Mouse (Mus musculus): ENCODE data around the gene Wwox. TPM values are rescaled to one million over a fixed set of nuclear protein-coding genes. Genes with fewer than 3 reads are reported as not detected.

Gene Wwox
- polyA plus RNA-seq, 1 experiment from 2014 or later = 10.3 TPM

GRCm38 (mm10) chr8:115302484-115302883 is 863.0 kb downstream of the Wwox start:
- H3K27me3 ChIP-seq (ENCODE audit: control insufficient read depth, insufficient read depth, low read length) = no peaks in the 10 kb centered on the region
- no peak overlapping the region for H3K9ac ChIP-seq (ENCODE audit: low read depth, low read length)
- H3K36me3 ChIP-seq (ENCODE audit: control insufficient read depth, insufficient read depth, low read length) = no peaks in the 10 kb centered on the region
- no peaks in the 10 kb centered on the region for H3K9me3 ChIP-seq (replicated peaks; ENCODE audit: control insufficient read depth, low read length)
- no peak overlapping the region for H3K4me3 ChIP-seq (ENCODE audit: low read depth, low read length)
- H3K4me1 ChIP-seq (ENCODE audit: control insufficient read depth, insufficient read depth, low read length) = 0 out of 2 replicates have a peak, but pooled peaks cover 2% of the 10 kb centered on the region
- H3K27ac ChIP-seq (ENCODE audit: low read depth, low read length) = no peak overlapping the region
- 66% methylated on average over 7 of the region's 7 CpGs for WGBS (ENCODE audit: insufficient replicate concordance)
- no peak overlapping the region for H3K4me2 ChIP-seq
- no peak for ATAC-seq (replicated peaks; ENCODE audit: insufficient number of reproducible peaks, low FRiP score, low TSS enrichment)

- no peak for ATAC-seq (replicated peaks; ENCODE audit: insufficient number of reproducible peaks, low FRiP score, low TSS enrichment)
- H3K27ac ChIP-seq (ENCODE audit: low read depth, low read length) = no peak overlapping the region; the same call in 1 of the 2 replicates
- H3K36me3 ChIP-seq (ENCODE audit: control insufficient read depth, insufficient read depth, low read length) = no peaks in the 10 kb centered on the region
- H3K27me3 ChIP-seq (ENCODE audit: control insufficient read depth, insufficient read depth, low read length) = no peaks in the 10 kb centered on the region
- no peak overlapping the region for H3K4me2 ChIP-seq
- no peak overlapping the region for H3K4me3 ChIP-seq (ENCODE audit: low read depth, low read length)
- H3K9me3 ChIP-seq (replicated peaks; ENCODE audit: control insufficient read depth, low read length) = no peaks in the 10 kb centered on the region
- H3K4me1 ChIP-seq (ENCODE audit: control insufficient read depth, insufficient read depth, low read length) = 0 out of 2 replicates have a peak, but pooled peaks cover 4% of the 10 kb centered on the region
- H3K9ac ChIP-seq (ENCODE audit: low read depth, low read length) = no peak overlapping the region
- WGBS (ENCODE audit: insufficient replicate concordance) = 41% methylated on average over 4 of the region's 4 CpGs
Measured at GRCm38 (mm10) chr8:115307412-115307811, 868.0 kb downstream of the Wwox start.

- 86% methylated on average over 6 of the region's 6 CpGs for WGBS (ENCODE audit: insufficient replicate concordance)
- H3K4me1 ChIP-seq (ENCODE audit: control insufficient read depth, insufficient read depth, low read length) = 0 out of 2 replicates have a peak, but pooled peaks cover 4% of the 10 kb centered on the region
- no peaks in the 10 kb centered on the region for H3K9me3 ChIP-seq (replicated peaks; ENCODE audit: control insufficient read depth, low read length)
- no peak overlapping the region for H3K27ac ChIP-seq (ENCODE audit: low read depth, low read length)
- H3K4me3 ChIP-seq (ENCODE audit: low read depth, low read length) = no peak overlapping the region
- no peak for ATAC-seq (replicated peaks; ENCODE audit: insufficient number of reproducible peaks, low FRiP score, low TSS enrichment)
- no peaks in the 10 kb centered on the region for H3K27me3 ChIP-seq (ENCODE audit: control insufficient read depth, insufficient read depth, low read length)
- H3K36me3 ChIP-seq (ENCODE audit: control insufficient read depth, insufficient read depth, low read length) = no peaks in the 10 kb centered on the region
- no peak overlapping the region for H3K9ac ChIP-seq (ENCODE audit: low read depth, low read length)
- no peak overlapping the region for H3K4me2 ChIP-seq
Measured at GRCm38 (mm10) chr8:115311003-115311402, 871.5 kb downstream of the Wwox start.

GRCm38 (mm10) chr8:115312371-115312770 is 872.9 kb downstream of the Wwox start:
- Histone ChIP-seq H3K4me1 (ENCODE audit: control insufficient read depth, insufficient read depth, low read length) (0 out of 2 replicates have a peak, but pooled peaks cover 3% of the 10 kb centered on the region), H3K36me3 (ENCODE audit: control insufficient read depth, insufficient read depth, low read length) (no peaks in the 10 kb centered on the region), H3K4me2 (no peak overlapping the region), H3K27ac (ENCODE audit: low read depth, low read length) (no peak overlapping the region), H3K4me3 (ENCODE audit: low read depth, low read length) (no peak overlapping the region), H3K9me3 (replicated peaks; ENCODE audit: control insufficient read depth, low read length) (no peaks in the 10 kb centered on the region), H3K9ac (ENCODE audit: low read depth, low read length) (no peak overlapping the region), H3K27me3 (ENCODE audit: control insufficient read depth, insufficient read depth, low read length) (no peaks in the 10 kb centered on the region)
- WGBS (ENCODE audit: insufficient replicate concordance) = 70% methylated on average over 2 of the region's 2 CpGs
- no peak for ATAC-seq (replicated peaks; ENCODE audit: insufficient number of reproducible peaks, low FRiP score, low TSS enrichment)

GRCm38 (mm10) chr8:115322501-115322900 is 883.0 kb downstream of the Wwox start:
- Histone ChIP-seq H3K27ac (ENCODE audit: low read depth, low read length) (no peak overlapping the region), H3K4me2 (no peak overlapping the region), H3K4me3 (ENCODE audit: low read depth, low read length) (no peak overlapping the region), H3K9ac (ENCODE audit: low read depth, low read length) (no peak overlapping the region), H3K9me3 (replicated peaks; ENCODE audit: control insufficient read depth, low read length) (no peaks in the 10 kb centered on the region), H3K4me1 (ENCODE audit: control insufficient read depth, insufficient read depth, low read length) (no peaks in the 10 kb centered on the region), H3K36me3 (ENCODE audit: control insufficient read depth, insufficient read depth, low read length) (no peaks in the 10 kb centered on the region), H3K27me3 (ENCODE audit: control insufficient read depth, insufficient read depth, low read length) (no peaks in the 10 kb centered on the region)
- WGBS (ENCODE audit: insufficient replicate concordance) = 75% methylated on average over 5 of the region's 5 CpGs
- ATAC-seq (replicated peaks; ENCODE audit: insufficient number of reproducible peaks, low FRiP score, low TSS enrichment) = no peak

GRCm38 (mm10) chr8:115330671-115331070 is 891.2 kb downstream of the Wwox start:
- H3K4me1 ChIP-seq (ENCODE audit: control insufficient read depth, insufficient read depth, low read length) = no peaks in the 10 kb centered on the region
- no peaks in the 10 kb centered on the region for H3K27me3 ChIP-seq (ENCODE audit: control insufficient read depth, insufficient read depth, low read length)
- H3K9me3 ChIP-seq (replicated peaks; ENCODE audit: control insufficient read depth, low read length) = no peaks in the 10 kb centered on the region
- 84% methylated on average over 11 of the region's 11 CpGs for WGBS (ENCODE audit: insufficient replicate concordance)
- H3K36me3 ChIP-seq (ENCODE audit: control insufficient read depth, insufficient read depth, low read length) = no peaks in the 10 kb centered on the region
- no peak for ATAC-seq (replicated peaks; ENCODE audit: insufficient number of reproducible peaks, low FRiP score, low TSS enrichment)
- no peak overlapping the region for H3K27ac ChIP-seq (ENCODE audit: low read depth, low read length)
- H3K4me3 ChIP-seq (ENCODE audit: low read depth, low read length) = no peak overlapping the region
- no peak overlapping the region for H3K4me2 ChIP-seq
- no peak overlapping the region for H3K9ac ChIP-seq (ENCODE audit: low read depth, low read length)

- H3K4me3 ChIP-seq (ENCODE audit: low read depth, low read length) = no peak overlapping the region
- 59% methylated on average over 3 of the region's 3 CpGs for WGBS (ENCODE audit: insufficient replicate concordance)
Measured at GRCm38 (mm10) chr8:115333972-115334371, 894.5 kb downstream of the Wwox start.

GRCm38 (mm10) chr8:115336361-115336760 is 896.9 kb downstream of the Wwox start:
- H3K4me2 ChIP-seq = no peak overlapping the region
- H3K27ac ChIP-seq (ENCODE audit: low read depth, low read length) = no peak overlapping the region
- no peaks in the 10 kb centered on the region for H3K36me3 ChIP-seq (ENCODE audit: control insufficient read depth, insufficient read depth, low read length)
- no peaks in the 10 kb centered on the region for H3K4me1 ChIP-seq (ENCODE audit: control insufficient read depth, insufficient read depth, low read length)
- no peaks in the 10 kb centered on the region for H3K27me3 ChIP-seq (ENCODE audit: control insufficient read depth, insufficient read depth, low read length)
- WGBS (ENCODE audit: insufficient replicate concordance) = 71% methylated on average over 1 of the region's 1 CpGs
- H3K4me3 ChIP-seq (ENCODE audit: low read depth, low read length) = no peak overlapping the region
- H3K9ac ChIP-seq (ENCODE audit: low read depth, low read length) = no peak overlapping the region
- no peak for ATAC-seq (replicated peaks; ENCODE audit: insufficient number of reproducible peaks, low FRiP score, low TSS enrichment)
- no peaks in the 10 kb centered on the region for H3K9me3 ChIP-seq (replicated peaks; ENCODE audit: control insufficient read depth, low read length)

More at GRCm38 (mm10) chr8:115333972-115334371, 894.5 kb downstream of the Wwox start:
- Histone ChIP-seq H3K36me3 (ENCODE audit: control insufficient read depth, insufficient read depth, low read length) (no peaks in the 10 kb centered on the region), H3K27ac (ENCODE audit: low read depth, low read length) (no peak overlapping the region), H3K4me2 (no peak overlapping the region), H3K9ac (ENCODE audit: low read depth, low read length) (no peak overlapping the region), H3K4me1 (ENCODE audit: control insufficient read depth, insufficient read depth, low read length) (no peaks in the 10 kb centered on the region), H3K27me3 (ENCODE audit: control insufficient read depth, insufficient read depth, low read length) (no peaks in the 10 kb centered on the region), H3K9me3 (replicated peaks; ENCODE audit: control insufficient read depth, low read length) (no peaks in the 10 kb centered on the region)
- no peak for ATAC-seq (replicated peaks; ENCODE audit: insufficient number of reproducible peaks, low FRiP score, low TSS enrichment)

- no peak overlapping the region for H3K4me2 ChIP-seq
- no peaks in the 10 kb centered on the region for H3K27me3 ChIP-seq (ENCODE audit: control insufficient read depth, insufficient read depth, low read length)
- no peak overlapping the region for H3K4me3 ChIP-seq (ENCODE audit: low read depth, low read length)
- H3K9me3 ChIP-seq (replicated peaks; ENCODE audit: control insufficient read depth, low read length) = peaks cover 2% of the 10 kb centered on the region; the same call in 1 of the 2 replicates
- no peak for ATAC-seq (replicated peaks; ENCODE audit: insufficient number of reproducible peaks, low FRiP score, low TSS enrichment)
- no peak overlapping the region for H3K9ac ChIP-seq (ENCODE audit: low read depth, low read length)
- H3K36me3 ChIP-seq (ENCODE audit: control insufficient read depth, insufficient read depth, low read length) = no peaks in the 10 kb centered on the region
- WGBS (ENCODE audit: insufficient replicate concordance) = 73% methylated on average over 6 of the region's 6 CpGs
- no peaks in the 10 kb centered on the region for H3K4me1 ChIP-seq (ENCODE audit: control insufficient read depth, insufficient read depth, low read length)
- H3K27ac ChIP-seq (ENCODE audit: low read depth, low read length) = no peak overlapping the region
Measured at GRCm38 (mm10) chr8:115348704-115349103, 909.2 kb downstream of the Wwox start.
